Mouse (Mus musculus): ENCODE data around the gene Itln1.

- TF ChIP-seq CTCF (IDR thresholded peaks at IDR 0.05; ENCODE audit: low read depth) = no peak
- no peak for TF ChIP-seq EP300 (IDR thresholded peaks at IDR 0.05; ENCODE audit: low read depth)
Measured at GRCm38 (mm10) chr1:171535194-171535593, at the start of gene Itln1.
